Comparison of ENCODE assay signal across 26 mouse cellular contexts in genomic region chr8:116852042-116852441, GRCm38 (mm10).
DNase-seq lines count a peak whose midpoint lies in the region; ATAC-seq and TF ChIP-seq lines count a peak whose summit lies in the region.
"Had no signal": no experiment of that assay in that cellular context is flagged by ENCODE, and none has a peak within 500 bp of the region (broad histone marks: within the 10 kb centered on the region; RNA-seq: fewer than 3 reads in every experiment).

No protein-coding gene starts in this region.

- H3K27ac ChIP-seq in gastrocnemius, adult 2 months: no peak overlapping the region
- H3K27ac ChIP-seq in limb, embryonic 13.5 days: no peak overlapping the region
- H3K27ac ChIP-seq in limb, embryonic 10.5 days: no peak overlapping the region
- no peak overlapping the region for H3K27ac ChIP-seq in limb, embryonic 14.5 days (replicated peaks; ENCODE audit: low read depth, low read length)
- no peak overlapping the region for H3K27ac ChIP-seq in lung, postnatal 0 days (ENCODE audit: low read length)
- H3K27ac ChIP-seq: embryonic facial prominence, embryonic 13.5 days; heart, adult 2 months; heart, embryonic 10.5 days; heart, embryonic 13.5 days; hindbrain, embryonic 12.5 days; hindbrain, embryonic 15.5 days had no signal

- H3K9me3 ChIP-seq in limb, embryonic 13.5 days: 0 out of 2 replicates have a peak, but pooled peaks cover 8% of the 10 kb centered on the region
- no peaks in the 10 kb centered on the region for H3K9me3 ChIP-seq in limb, embryonic 10.5 days (replicated peaks)
- no peaks in the 10 kb centered on the region for H3K9me3 ChIP-seq in limb, embryonic 14.5 days (ENCODE audit: control insufficient read depth, low read length)
- no peaks in the 10 kb centered on the region for H3K9me3 ChIP-seq in lung, postnatal 0 days (ENCODE audit: low read length)
- H3K9me3 ChIP-seq: embryonic facial prominence, embryonic 13.5 days; heart, embryonic 10.5 days; hindbrain, embryonic 12.5 days; hindbrain, embryonic 15.5 days had no signal

- no peak overlapping the region for H3K4me2 ChIP-seq in limb, embryonic 13.5 days (replicated peaks)
- H3K4me2 ChIP-seq in limb, embryonic 14.5 days (replicated peaks; ENCODE audit: low read depth, low read length, severe bottlenecking): no peak overlapping the region
- H3K4me2 ChIP-seq in lung, postnatal 0 days (replicated peaks; ENCODE audit: low read depth, low read length): no peak overlapping the region
- H3K4me2 ChIP-seq: embryonic facial prominence, embryonic 13.5 days; heart, embryonic 13.5 days; hindbrain, embryonic 12.5 days; hindbrain, embryonic 15.5 days had no signal

- no peak for TF ChIP-seq POLR2A in limb, embryonic 14.5 days (IDR thresholded peaks at IDR 0.05; ENCODE audit: borderline replicate concordance, extremely low read depth, insufficient read depth, insufficient read length)

- WGBS in limb, embryonic 13.5 days: 81% methylated on average over 11 of the region's 11 CpGs
- 90% methylated on average over 11 of the region's 11 CpGs for WGBS in limb, embryonic 10.5 days
- WGBS in limb, embryonic 14.5 days: 78% methylated on average over 11 of the region's 11 CpGs
- 83% methylated on average over 11 of the region's 11 CpGs for WGBS in lung, postnatal 0 days

- intact Hi-C loops in gastrocnemius, adult 2 months (cut with DNase I): no loop called here
- intact Hi-C loops in gastrocnemius, postnatal 14 days (cut with DNase I; ENCODE audit: low total_unique reads): no loop called here

- H3K4me3 ChIP-seq in gastrocnemius, adult 2 months: no peak overlapping the region
- no peak overlapping the region for H3K4me3 ChIP-seq in limb, embryonic 13.5 days
- no peak overlapping the region for H3K4me3 ChIP-seq in limb, embryonic 10.5 days
- H3K4me3 ChIP-seq in limb, embryonic 14.5 days (replicated peaks; ENCODE audit: low read length): no peak overlapping the region
- H3K4me3 ChIP-seq in lung, postnatal 0 days (ENCODE audit: low read depth, low read length): no peak overlapping the region
- H3K4me3 ChIP-seq: embryonic facial prominence, embryonic 13.5 days; heart, adult 2 months; heart, embryonic 10.5 days; heart, embryonic 13.5 days; hindbrain, embryonic 12.5 days; hindbrain, embryonic 15.5 days had no signal

- H3K36me3 ChIP-seq in limb, embryonic 13.5 days: no peaks in the 10 kb centered on the region
- H3K36me3 ChIP-seq in limb, embryonic 10.5 days: no peaks in the 10 kb centered on the region
- no peaks in the 10 kb centered on the region for H3K36me3 ChIP-seq in limb, embryonic 14.5 days (ENCODE audit: control insufficient read depth, insufficient read depth, low read length)
- no peaks in the 10 kb centered on the region for H3K36me3 ChIP-seq in lung, postnatal 0 days (ENCODE audit: insufficient read depth, low read length)
- H3K36me3 ChIP-seq: embryonic facial prominence, embryonic 13.5 days; G1E; heart, embryonic 10.5 days; heart, embryonic 13.5 days; hindbrain, embryonic 12.5 days; hindbrain, embryonic 15.5 days had no signal

- H3K27me3 ChIP-seq in limb, embryonic 13.5 days: no peaks in the 10 kb centered on the region
- no peaks in the 10 kb centered on the region for H3K27me3 ChIP-seq in limb, embryonic 10.5 days (ENCODE audit: low read depth, poor library complexity, severe bottlenecking)
- H3K27me3 ChIP-seq in limb, embryonic 14.5 days (ENCODE audit: control insufficient read depth, insufficient read depth, low read length): no peaks in the 10 kb centered on the region
- H3K27me3 ChIP-seq in lung, postnatal 0 days (replicated peaks; ENCODE audit: insufficient read depth, low read length): no peaks in the 10 kb centered on the region
- H3K27me3 ChIP-seq: CH12.LX; embryonic facial prominence, embryonic 13.5 days; heart, embryonic 13.5 days; hindbrain, embryonic 12.5 days; hindbrain, embryonic 15.5 days had no signal

- no peaks in the 10 kb centered on the region for H3K4me1 ChIP-seq in limb, embryonic 13.5 days
- H3K4me1 ChIP-seq in limb, embryonic 10.5 days: no peaks in the 10 kb centered on the region
- H3K4me1 ChIP-seq in limb, embryonic 14.5 days (ENCODE audit: control insufficient read depth, insufficient read depth, low read length): no peaks in the 10 kb centered on the region
- H3K4me1 ChIP-seq in lung, postnatal 0 days (ENCODE audit: insufficient read depth, low read depth, low read length): no peaks in the 10 kb centered on the region
- H3K4me1 ChIP-seq: embryonic facial prominence, embryonic 13.5 days; heart, embryonic 10.5 days; heart, embryonic 13.5 days; hindbrain, embryonic 12.5 days; hindbrain, embryonic 15.5 days had no signal

- no peak overlapping the region for H3K9ac ChIP-seq in limb, embryonic 13.5 days
- no peak overlapping the region for H3K9ac ChIP-seq in limb, embryonic 14.5 days (ENCODE audit: low read depth, low read length, severe bottlenecking)
- H3K9ac ChIP-seq in lung, postnatal 0 days (replicated peaks; ENCODE audit: low read depth): no peak overlapping the region
- H3K9ac ChIP-seq: embryonic facial prominence, embryonic 13.5 days; forebrain, postnatal 0 days; heart, embryonic 13.5 days; hindbrain, embryonic 12.5 days; hindbrain, embryonic 15.5 days had no signal

- DNase-seq in gastrocnemius, adult 2 months: peak; percentile 28
- no peak for DNase-seq in gastrocnemius, postnatal 14 days
- no peak for DNase-seq in limb, embryonic 10.5 days (ENCODE audit: low spot score)
- DNase-seq in limb, embryonic 14.5 days (ENCODE audit: low spot score): peak; percentile 18
- DNase-seq in lung, postnatal 0 days (ENCODE audit: low spot score): no peak
- no peak for DNase-seq in adrenal gland, postnatal 10 days
- DNase-seq: adrenal gland, postnatal 14 days; B cell, adult 2 months; cerebellum, adult 11 months; cerebellum, adult 2 months; cerebellum, adult 9-11 months; cerebellum, postnatal 25 days; forebrain, postnatal 0 days; gastrocnemius, postnatal 25 days; heart, adult 2 months; heart, postnatal 14 days had no signal

- no peak for TF ChIP-seq EP300 in lung, postnatal 0 days (IDR thresholded peaks at IDR 0.05)

- ATAC-seq in limb, embryonic 13.5 days (ENCODE audit: low FRiP score, low read depth): peak; percentile 67; the same call in 1 of the 2 replicates
- peak; percentile 86 for ATAC-seq in limb, embryonic 14.5 days (ENCODE audit: low FRiP score, low read depth)
- ATAC-seq in lung, postnatal 0 days: no peak
- ATAC-seq: forebrain, embryonic 14.5 days; forebrain, postnatal 0 days; Patski had no signal

- no peak for TF ChIP-seq CTCF in gastrocnemius, adult 2 months (IDR thresholded peaks at IDR 0.05)
- TF ChIP-seq CTCF in lung, postnatal 0 days (IDR thresholded peaks at IDR 0.05): no peak

Comparison
In these comparisons a context has a peak if more than half of its experiments do, and no peak if none do; other contexts are left out.
1. DNase-seq: peak in gastrocnemius, adult 2 months (single experiment) and limb, embryonic 14.5 days (single experiment); none in gastrocnemius, postnatal 14 days (single experiment), limb, embryonic 10.5 days (single experiment), lung, postnatal 0 days (single experiment) and adrenal gland, postnatal 10 days (single experiment).